Mouse (Mus musculus): ENCODE data around the gene Twsg1. TPM values are rescaled to one million over a fixed set of nuclear protein-coding genes. Genes with fewer than 3 reads are reported as not detected.

Gene Twsg1
- polyA plus RNA-seq, 1 experiment from 2014 or later: 121 TPM

DNA sequence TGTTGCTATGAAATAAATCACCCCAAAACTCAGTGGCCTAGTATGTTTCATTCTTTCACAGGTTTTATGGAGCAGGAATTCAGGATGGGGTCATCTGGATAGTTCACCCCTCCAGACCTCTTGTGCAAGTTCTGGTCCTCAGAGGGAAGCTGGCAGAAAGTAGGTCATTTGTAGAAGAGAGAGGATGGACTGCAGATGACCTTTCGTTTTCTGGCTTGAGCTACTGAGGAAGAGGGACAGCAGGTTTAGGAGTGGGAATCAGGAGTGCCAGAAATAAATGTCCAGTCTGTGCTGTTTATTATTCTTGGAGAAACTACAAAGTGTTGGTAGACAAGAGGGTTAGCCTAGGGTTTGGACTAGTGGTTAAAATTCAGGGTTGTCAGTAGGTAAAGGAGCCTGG is 7.3 kb upstream of the Twsg1 start:
- no peak for ATAC-seq (ENCODE audit: insufficient number of reproducible peaks, insufficient read depth, low FRiP score, low read depth)
- Histone ChIP-seq H3K9ac (ENCODE audit: low read length) (no peak overlapping the region), H3K4me3 (ENCODE audit: control insufficient read depth in 1 of 2, insufficient read depth in 1 of 2, low read depth in 1 of 2, low read length in 2 of 2) (no peak overlapping the region), H3K4me1 (ENCODE audit: control insufficient read depth in 2 of 2, insufficient read depth in 2 of 2, low read length in 2 of 2) (peaks cover 3 to 6% of the 10 kb centered on the region in 2 experiments; a peak in 2 of 4 replicates), H3K4me2 (ENCODE audit: low read length) (no peak overlapping the region), H3K27ac (replicated peaks in 1 of 2; ENCODE audit: control insufficient read depth in 1 of 2, insufficient read depth in 1 of 2, low read depth in 2 of 2, low read length in 2 of 2) (no peak overlapping the region), H3K27me3 (ENCODE audit: control insufficient read depth, insufficient read depth, low read length) (no peaks in the 10 kb centered on the region), H3K9me3 (ENCODE audit: control insufficient read depth, low read length) (no peaks in the 10 kb centered on the region), H3K36me3 (ENCODE audit: control insufficient read depth, insufficient read depth, low read length) (no peaks in the 10 kb centered on the region)
- 77% methylated on average over 1 of the region's 1 CpGs for WGBS

DNA sequence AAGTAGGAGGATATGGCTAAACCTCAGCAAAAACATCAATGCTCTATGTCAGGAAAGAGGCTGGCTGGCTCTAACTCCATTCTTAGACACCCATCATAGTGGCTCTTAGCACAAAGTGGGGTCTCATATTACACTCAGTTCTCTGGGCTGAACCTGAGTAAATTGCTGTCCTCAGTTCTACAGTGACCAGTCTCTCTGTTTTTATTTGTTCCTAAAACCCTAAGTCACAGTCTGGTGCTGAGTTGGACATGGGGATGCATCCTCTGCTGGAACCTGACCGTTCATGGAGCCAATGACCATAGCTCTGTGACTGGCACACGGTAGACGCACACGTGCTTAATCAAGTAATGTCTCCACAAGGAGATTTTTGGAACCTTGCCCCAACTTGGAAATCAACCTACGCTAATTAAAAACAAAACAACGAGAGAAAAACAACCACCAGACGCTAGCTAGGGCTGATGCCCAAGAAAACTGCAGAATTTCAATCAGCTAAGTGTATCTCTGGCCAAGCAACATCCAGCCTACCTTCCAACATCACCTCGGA is 6.8 kb upstream of the Twsg1 start:
- ATAC-seq (ENCODE audit: insufficient number of reproducible peaks, insufficient read depth, low FRiP score, low read depth): no peak
- Histone ChIP-seq H3K9ac (ENCODE audit: low read length) (no peak overlapping the region), H3K4me3 (ENCODE audit: control insufficient read depth in 1 of 2, insufficient read depth in 1 of 2, low read depth in 1 of 2, low read length in 2 of 2) (no peak overlapping the region), H3K4me2 (ENCODE audit: low read length) (no peak overlapping the region), H3K4me1 (ENCODE audit: control insufficient read depth in 2 of 2, insufficient read depth in 2 of 2, low read length in 2 of 2) (peaks cover 3 to 6% of the 10 kb centered on the region in 2 experiments; a peak in 2 of 4 replicates), H3K36me3 (ENCODE audit: control insufficient read depth, insufficient read depth, low read length) (no peaks in the 10 kb centered on the region), H3K27ac (replicated peaks in 1 of 2; ENCODE audit: control insufficient read depth in 1 of 2, insufficient read depth in 1 of 2, low read depth in 2 of 2, low read length in 2 of 2) (no peak overlapping the region), H3K27me3 (ENCODE audit: control insufficient read depth, insufficient read depth, low read length) (no peaks in the 10 kb centered on the region), H3K9me3 (ENCODE audit: control insufficient read depth, low read length) (no peaks in the 10 kb centered on the region)
- 87% methylated on average over 8 of the region's 8 CpGs for WGBS

DNA sequence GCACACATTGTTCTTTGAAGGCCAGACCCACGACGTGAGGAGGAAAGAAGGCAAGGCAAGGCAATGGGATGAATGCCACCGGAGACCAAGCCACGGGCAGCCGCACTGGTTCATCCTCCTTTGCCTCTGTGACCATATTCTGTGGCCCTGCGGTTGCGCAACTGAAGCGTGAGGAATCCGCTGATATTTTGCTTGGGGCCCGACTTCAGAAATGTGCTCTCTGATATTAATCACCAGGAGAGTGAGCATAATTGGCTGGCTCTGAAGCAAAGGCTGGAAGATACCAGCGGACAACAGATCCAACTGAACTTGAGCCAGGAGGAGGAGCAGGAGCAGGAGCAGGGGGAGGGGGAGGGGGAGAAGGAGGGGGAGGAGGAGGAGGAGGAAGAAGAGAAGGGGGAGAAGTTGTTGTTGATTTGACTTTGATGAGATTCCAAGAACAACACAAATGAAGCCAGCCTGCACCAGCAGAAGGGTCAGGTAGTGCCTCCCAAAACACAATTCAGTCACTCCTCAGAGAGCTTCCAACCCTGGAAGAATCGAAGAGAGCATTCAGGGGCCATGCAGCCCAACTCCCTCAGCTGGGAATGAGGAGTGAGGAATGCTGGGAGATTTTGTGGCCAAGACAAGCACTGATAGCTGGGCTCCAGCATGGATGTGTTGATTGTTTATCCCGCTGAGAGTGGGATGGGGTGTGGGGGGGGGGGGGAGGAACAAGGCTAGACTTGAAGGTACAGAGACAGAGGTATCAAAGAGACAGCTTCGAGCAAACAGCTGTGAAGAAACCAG is 6.2 kb upstream of the Twsg1 start:
- no peaks in the 10 kb centered on the region for H3K27me3 ChIP-seq (ENCODE audit: control insufficient read depth, insufficient read depth, low read length)
- no peak; the same call in 1 of the 2 replicates for ATAC-seq (ENCODE audit: insufficient number of reproducible peaks, insufficient read depth, low FRiP score, low read depth)
- peak overlapping the region in 1 of 2 experiments; percentile 32; a peak in 1 of 4 replicates for H3K27ac ChIP-seq (replicated peaks in 1 of 2; ENCODE audit: control insufficient read depth in 1 of 2, insufficient read depth in 1 of 2, low read depth in 2 of 2, low read length in 2 of 2)
- no peaks in the 10 kb centered on the region for H3K36me3 ChIP-seq (ENCODE audit: control insufficient read depth, insufficient read depth, low read length)
- H3K4me1 ChIP-seq (ENCODE audit: control insufficient read depth in 2 of 2, insufficient read depth in 2 of 2, low read length in 2 of 2): peaks cover 3 to 6% of the 10 kb centered on the region in 2 experiments; a peak in 2 of 4 replicates
- H3K9me3 ChIP-seq (ENCODE audit: control insufficient read depth, low read length): no peaks in the 10 kb centered on the region
- WGBS: 64% methylated on average over 14 of the region's 14 CpGs
- no peak overlapping the region; the same call in 1 of the 2 replicates for H3K4me2 ChIP-seq (ENCODE audit: low read length)
- H3K4me3 ChIP-seq (ENCODE audit: control insufficient read depth in 1 of 2, insufficient read depth in 1 of 2, low read depth in 1 of 2, low read length in 2 of 2): no peak overlapping the region
- no peak overlapping the region for H3K9ac ChIP-seq (ENCODE audit: low read length)

DNA sequence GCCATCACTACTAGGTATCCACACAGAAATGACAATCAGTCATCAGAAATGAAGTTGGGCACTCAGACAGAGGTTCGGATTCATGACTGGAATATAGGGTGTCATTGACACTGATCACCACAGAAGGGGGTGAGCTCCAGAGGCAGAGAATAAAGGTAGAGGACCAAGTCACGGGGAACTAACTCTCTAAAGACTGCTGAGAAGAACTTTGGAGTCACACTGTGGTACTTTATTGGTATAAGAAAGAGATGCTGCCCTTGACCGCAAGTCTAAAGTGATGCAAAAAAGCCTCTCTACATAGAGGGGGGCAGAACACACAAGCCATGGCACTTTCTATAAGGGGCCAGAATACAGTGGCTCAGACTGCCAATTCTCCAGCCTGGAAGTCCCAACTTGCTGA is 5.1 kb upstream of the Twsg1 start:
- Histone ChIP-seq H3K4me3 (ENCODE audit: control insufficient read depth in 1 of 2, insufficient read depth in 1 of 2, low read depth in 1 of 2, low read length in 2 of 2) (no peak overlapping the region), H3K27me3 (ENCODE audit: control insufficient read depth, insufficient read depth, low read length) (no peaks in the 10 kb centered on the region), H3K4me1 (ENCODE audit: control insufficient read depth in 2 of 2, insufficient read depth in 2 of 2, low read length in 2 of 2) (peaks cover 3 to 6% of the 10 kb centered on the region in 2 experiments; a peak in 2 of 4 replicates), H3K36me3 (ENCODE audit: control insufficient read depth, insufficient read depth, low read length) (no peaks in the 10 kb centered on the region), H3K4me2 (ENCODE audit: low read length) (no peak overlapping the region), H3K27ac (replicated peaks in 1 of 2; ENCODE audit: control insufficient read depth in 1 of 2, insufficient read depth in 1 of 2, low read depth in 2 of 2, low read length in 2 of 2) (no peak overlapping the region), H3K9me3 (ENCODE audit: control insufficient read depth, low read length) (no peaks in the 10 kb centered on the region), H3K9ac (ENCODE audit: low read length) (no peak overlapping the region)
- WGBS: 92% methylated on average over 3 of the region's 3 CpGs
- no peak for ATAC-seq (ENCODE audit: insufficient number of reproducible peaks, insufficient read depth, low FRiP score, low read depth)

DNA sequence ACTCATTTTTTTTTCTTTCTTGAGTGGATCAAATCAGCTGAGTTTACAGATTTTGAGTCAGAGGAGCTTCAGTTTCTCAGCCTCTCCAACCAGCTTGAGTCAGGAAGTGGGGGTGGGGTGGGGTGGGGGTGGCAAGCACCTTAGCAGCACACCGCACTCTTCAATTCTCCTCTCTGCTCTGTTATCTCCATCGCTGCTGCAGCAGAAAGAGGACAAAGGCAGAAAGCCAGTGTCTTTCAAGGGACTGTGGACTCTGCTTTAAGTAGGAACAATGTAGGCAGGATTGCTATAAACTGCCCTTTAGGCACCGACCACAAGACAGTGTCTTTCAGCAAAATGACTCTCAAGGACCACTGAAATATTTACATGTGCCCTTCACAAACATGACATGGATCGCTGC is 2.9 kb upstream of the Twsg1 start:
- H3K4me3 ChIP-seq (ENCODE audit: control insufficient read depth in 1 of 2, insufficient read depth in 1 of 2, low read depth in 1 of 2, low read length in 2 of 2): no peak overlapping the region
- no peaks in the 10 kb centered on the region; the same call in 1 of the 2 replicates for H3K36me3 ChIP-seq (ENCODE audit: control insufficient read depth, insufficient read depth, low read length)
- H3K4me2 ChIP-seq (ENCODE audit: low read length): no peak overlapping the region
- H3K27me3 ChIP-seq (ENCODE audit: control insufficient read depth, insufficient read depth, low read length): no peaks in the 10 kb centered on the region
- no peak for ATAC-seq (ENCODE audit: insufficient number of reproducible peaks, insufficient read depth, low FRiP score, low read depth)
- H3K9ac ChIP-seq (ENCODE audit: low read length): no peak overlapping the region
- H3K27ac ChIP-seq (replicated peaks in 1 of 2; ENCODE audit: control insufficient read depth in 1 of 2, insufficient read depth in 1 of 2, low read depth in 2 of 2, low read length in 2 of 2): no peak overlapping the region
- no peaks in the 10 kb centered on the region for H3K9me3 ChIP-seq (ENCODE audit: control insufficient read depth, low read length)
- WGBS: 60% methylated on average over 4 of the region's 4 CpGs
- H3K4me1 ChIP-seq (ENCODE audit: control insufficient read depth in 2 of 2, insufficient read depth in 2 of 2, low read length in 2 of 2): peaks cover 6 to 9% of the 10 kb centered on the region in 2 experiments; a peak in 3 of 4 replicates

DNA sequence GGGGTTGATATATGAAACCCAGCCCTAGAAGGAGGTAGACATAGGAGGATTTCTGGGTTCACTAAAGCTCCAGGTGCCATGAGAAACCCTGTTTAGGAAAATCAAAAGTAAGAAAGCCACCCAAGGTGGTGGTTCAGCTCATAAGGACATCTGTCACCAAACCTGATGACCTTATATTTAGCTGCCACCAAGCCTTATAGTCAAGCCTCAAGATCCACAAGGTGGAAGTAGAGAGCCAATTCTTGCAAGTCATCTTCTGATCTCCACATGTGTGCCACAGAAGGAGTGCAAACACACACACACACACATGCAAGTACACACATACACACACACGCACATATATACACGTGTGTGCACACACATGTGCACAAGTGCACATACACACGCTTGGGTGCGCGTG is 1.1 kb upstream of the Twsg1 start:
- H3K36me3 ChIP-seq (ENCODE audit: control insufficient read depth, insufficient read depth, low read length): peaks cover 16% of the 10 kb centered on the region
- WGBS: 82% methylated on average over 5 of the region's 5 CpGs
- no peak for ATAC-seq (ENCODE audit: insufficient number of reproducible peaks, insufficient read depth, low FRiP score, low read depth)
- no peak overlapping the region for H3K27ac ChIP-seq (replicated peaks in 1 of 2; ENCODE audit: control insufficient read depth in 1 of 2, insufficient read depth in 1 of 2, low read depth in 2 of 2, low read length in 2 of 2)
- H3K4me1 ChIP-seq (ENCODE audit: control insufficient read depth in 2 of 2, insufficient read depth in 2 of 2, low read length in 2 of 2): peaks cover 7 to 22% of the 10 kb centered on the region in 2 experiments
- H3K9me3 ChIP-seq (ENCODE audit: control insufficient read depth, low read length): no peaks in the 10 kb centered on the region
- H3K4me2 ChIP-seq (ENCODE audit: low read length): no peak overlapping the region
- no peaks in the 10 kb centered on the region for H3K27me3 ChIP-seq (ENCODE audit: control insufficient read depth, insufficient read depth, low read length)
- no peak overlapping the region for H3K4me3 ChIP-seq (ENCODE audit: control insufficient read depth in 1 of 2, insufficient read depth in 1 of 2, low read depth in 1 of 2, low read length in 2 of 2)
- no peak overlapping the region for H3K9ac ChIP-seq (ENCODE audit: low read length)

DNA sequence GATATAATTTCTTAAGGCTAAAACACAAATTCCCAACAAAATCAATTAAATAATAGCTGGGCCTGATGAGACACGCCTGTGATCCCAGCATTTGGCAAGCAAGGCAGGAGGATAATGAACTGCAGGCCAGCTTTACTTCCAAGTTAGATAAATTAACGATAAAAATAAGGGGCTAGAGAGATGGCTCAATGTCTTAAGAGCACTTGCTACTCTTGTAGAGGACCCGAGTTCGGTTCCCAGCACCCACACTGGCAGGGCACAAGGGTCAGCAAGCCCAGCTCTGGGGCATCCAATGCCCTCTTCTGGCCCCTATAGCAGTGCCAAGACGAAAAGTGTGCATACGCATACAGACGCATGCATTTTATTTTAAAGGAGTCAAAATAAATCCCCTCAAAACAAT is 843 bp downstream of the Twsg1 start:
- ATAC-seq (ENCODE audit: insufficient number of reproducible peaks, insufficient read depth, low FRiP score, low read depth): 0 out of 2 replicates have a peak, but pooled peaks have one; percentile 3
- Histone ChIP-seq H3K36me3 (ENCODE audit: control insufficient read depth, insufficient read depth, low read length) (peaks cover 30% of the 10 kb centered on the region), H3K27me3 (ENCODE audit: control insufficient read depth, insufficient read depth, low read length) (no peaks in the 10 kb centered on the region), H3K4me1 (ENCODE audit: control insufficient read depth in 2 of 2, insufficient read depth in 2 of 2, low read length in 2 of 2) (peaks cover 5 to 22% of the 10 kb centered on the region in 2 experiments), H3K9ac (ENCODE audit: low read length) (peak overlapping the region; percentile 82), H3K4me2 (ENCODE audit: low read length) (peak overlapping the region; percentile 78), H3K9me3 (ENCODE audit: control insufficient read depth, low read length) (no peaks in the 10 kb centered on the region), H3K27ac (replicated peaks in 1 of 2; ENCODE audit: control insufficient read depth in 1 of 2, insufficient read depth in 1 of 2, low read depth in 2 of 2, low read length in 2 of 2) (peak overlapping the region; percentile 77 to 78), H3K4me3 (ENCODE audit: control insufficient read depth in 1 of 2, insufficient read depth in 1 of 2, low read depth in 1 of 2, low read length in 2 of 2) (peak overlapping the region; percentile 69 to 89)
- 29% methylated on average over 7 of the region's 7 CpGs for WGBS

Measured in heart, embryonic 14.5 days (tissue).